Mouse (Mus musculus) kidney, adult 9 months (tissue): ENCODE data around the gene Sfrp4.

Source experiments
- DNase-seq: peaks from one replicate; pipeline ENCODE4 v3.0.0; 2022

Gene Sfrp4

GRCm38 (mm10) chr13:19640203-19640851, 17.4 kb downstream of the Sfrp4 start:
- DNase-seq = no peak

GRCm38 (mm10) chr13:19643519-19643918, 20.6 kb downstream of the Sfrp4 start:
- no peak for DNase-seq

- DNase-seq = peak; percentile 11
Measured at GRCm38 (mm10) chr13:19644225-19644624, 21.3 kb downstream of the Sfrp4 start.

- no peak for DNase-seq
Measured at GRCm38 (mm10) chr13:19649824-19650223, 26.9 kb downstream of the Sfrp4 start.

GRCm38 (mm10) chr13:19652405-19652804, 29.5 kb downstream of the Sfrp4 start:
- DNase-seq = no peak

- DNase-seq = no peak
Measured at GRCm38 (mm10) chr13:19668355-19669140, 45.6 kb downstream of the Sfrp4 start.

- DNase-seq = no peak
Measured at GRCm38 (mm10) chr13:19674025-19674424, 51.1 kb downstream of the Sfrp4 start.

GRCm38 (mm10) chr13:19674601-19675000, 51.7 kb downstream of the Sfrp4 start:
- no peak for DNase-seq
